Mouse (Mus musculus) stomach, embryonic 14.5 days (tissue): ENCODE measurements around the gene Slc45a2. TPM values are rescaled to one million over a fixed set of nuclear protein-coding genes. Genes with fewer than 3 reads are reported as not detected.

Experiments used
- ATAC-seq: fragments of 200-750 bp; cut with Nextera tagmentation; 2 replicates; pipeline ENCODE4 v1.8.0; 2017; ENCODE audit warnings: low read depth, moderate TSS enrichment; ENCODE audit not compliant: insufficient number of reproducible peaks, insufficient read depth, low FRiP score
- H3K27ac ChIP-seq: fragments of 300-500 bp; sonication (generic); 2 replicates; pipeline ENCODE4 v1.5.1; 2014; ENCODE audit warnings: mild to moderate bottlenecking, low read length, moderate library complexity, mixed read lengths
- H3K27me3 ChIP-seq: fragments of 300-500 bp; sonication (generic); 2 replicates; pipeline ENCODE4 v1.6.1; 2014; ENCODE audit warnings: low read length, control low read depth, mixed read lengths; ENCODE audit not compliant: control insufficient read depth, insufficient read depth
- H3K36me3 ChIP-seq: fragments of 300-500 bp; sonication (generic); 2 replicates; pipeline ENCODE4 v1.6.1; 2014; ENCODE audit warnings: mild to moderate bottlenecking, control low read depth, low read length, moderate library complexity, mixed read lengths; ENCODE audit not compliant: control insufficient read depth, insufficient read depth
- H3K4me1 ChIP-seq: fragments of 300-500 bp; sonication (generic); 2 replicates; pipeline ENCODE4 v1.6.1; 2014; ENCODE audit warnings: low read length, control low read depth, mixed read lengths; ENCODE audit not compliant: control insufficient read depth, insufficient read depth
- H3K4me2 ChIP-seq: fragments of 300-500 bp; sonication (generic); replicated peaks from 2 replicates; pipeline ENCODE4 v1.6.1; 2014; ENCODE audit warnings: low read depth, low read length, control low read depth
- H3K4me3 ChIP-seq: fragments of 300-500 bp; sonication (generic); 2 replicates; pipeline ENCODE4 v1.5.1; 2014; ENCODE audit warnings: low read depth, low read length, control low read depth
- H3K9ac ChIP-seq: fragments of 300-500 bp; sonication (generic); replicated peaks from 2 replicates; pipeline ENCODE4 v1.6.1; 2014; ENCODE audit warnings: low read depth, mild to moderate bottlenecking, control low read depth, low read length, moderate library complexity, mixed read lengths
- H3K9me3 ChIP-seq: fragments of 300-500 bp; sonication (generic); 2 replicates; pipeline ENCODE4 v1.6.1; 2016; ENCODE audit warnings: low read depth, low read length, control low read depth; ENCODE audit not compliant: control insufficient read depth
- WGBS: fragments of 180-500 bp; shearing (Covaris S2); extraction: QIAGEN DNeasy Blood & Tissue Kit; methylation state at CpG from one replicate; pipeline ENCODE4 v1.1.7; 2014; 5-methylcytosine and 5-hydroxymethylcytosine counted together
- polyA plus RNA-seq: library from polyadenylated mRNA; unstranded; fragments of >200 nt; fragmentation: Nextera tagmentation; extraction: Ambion mirVana; gene quantifications from 2 replicates; pipeline ENCODE4 v1.2.1, GENCODE M21; 2014

Gene Slc45a2
- polyA plus RNA-seq, 1 experiment from 2014 or later: not detected

GRCm38 (mm10) chr15:11026801-11027561 is 26.5 kb downstream of the Slc45a2 start:
- no peak overlapping the region for H3K4me3 ChIP-seq
- no peaks in the 10 kb centered on the region for H3K9me3 ChIP-seq
- H3K4me2 ChIP-seq: no peak overlapping the region
- ATAC-seq: no peak
- no peak overlapping the region for H3K27ac ChIP-seq
- no peaks in the 10 kb centered on the region for H3K4me1 ChIP-seq
- H3K36me3 ChIP-seq: no peaks in the 10 kb centered on the region
- WGBS: 61% methylated on average over 4 of the region's 4 CpGs
- no peak overlapping the region for H3K9ac ChIP-seq
- H3K27me3 ChIP-seq: no peaks in the 10 kb centered on the region

- Histone ChIP-seq H3K27ac (no peak overlapping the region), H3K4me3 (no peak overlapping the region), H3K36me3 (no peaks in the 10 kb centered on the region), H3K9ac (no peak overlapping the region), H3K4me2 (no peak overlapping the region), H3K4me1 (no peaks in the 10 kb centered on the region), H3K9me3 (no peaks in the 10 kb centered on the region), H3K27me3 (peaks cover 6% of the 10 kb centered on the region; the same call in 1 of the 2 replicates)
- 74% methylated on average over 3 of the region's 3 CpGs for WGBS
- no peak for ATAC-seq
Observed at GRCm38 (mm10) chr15:11030188-11030587, 29.7 kb downstream of the Slc45a2 start.

- Histone ChIP-seq H3K4me1 (peaks cover 15% of the 10 kb centered on the region; the same call in 1 of the 2 replicates), H3K27me3 (peaks cover 37% of the 10 kb centered on the region), H3K27ac (no peak overlapping the region), H3K4me3 (peak overlapping the region; percentile 28), H3K4me2 (peak overlapping the region; percentile 55), H3K36me3 (no peaks in the 10 kb centered on the region), H3K9ac (no peak overlapping the region), H3K9me3 (no peaks in the 10 kb centered on the region)
- no peak for ATAC-seq
- 6% methylated on average over 34 of the region's 34 CpGs for WGBS
Observed at GRCm38 (mm10) chr15:11035947-11036474, 35.5 kb downstream of the Slc45a2 start.

- WGBS: 2% methylated on average over 49 of the region's 49 CpGs
- ATAC-seq: no peak
- no peak overlapping the region for H3K9ac ChIP-seq
Observed at GRCm38 (mm10) chr15:11036535-11037375, 36.2 kb downstream of the Slc45a2 start.

GRCm38 (mm10) chr15:11037376-11037695 is 36.8 kb downstream of the Slc45a2 start:
- H3K9me3 ChIP-seq: no peaks in the 10 kb centered on the region
- H3K4me2 ChIP-seq: peak overlapping the region; percentile 55; the same call in 1 of the 2 replicates
- no peak for ATAC-seq
- H3K9ac ChIP-seq: no peak overlapping the region
- WGBS: 5% methylated on average over 8 of the region's 8 CpGs
- H3K4me3 ChIP-seq: peak overlapping the region; percentile 28; the same call in 1 of the 2 replicates
- H3K4me1 ChIP-seq: peaks cover 15% of the 10 kb centered on the region; the same call in 1 of the 2 replicates
- H3K27me3 ChIP-seq: peaks cover 37% of the 10 kb centered on the region
- no peaks in the 10 kb centered on the region for H3K36me3 ChIP-seq
- H3K27ac ChIP-seq: no peak overlapping the region

More at GRCm38 (mm10) chr15:11036535-11037375, 36.2 kb downstream of the Slc45a2 start:
- Histone ChIP-seq H3K36me3 (no peaks in the 10 kb centered on the region), H3K27me3 (peaks cover 37% of the 10 kb centered on the region), H3K4me3 (peak overlapping the region; percentile 28), H3K4me1 (peaks cover 15% of the 10 kb centered on the region; the same call in 1 of the 2 replicates), H3K9me3 (no peaks in the 10 kb centered on the region), H3K4me2 (peak overlapping the region; percentile 55), H3K27ac (no peak overlapping the region)

- no peak for ATAC-seq
- Histone ChIP-seq H3K27me3 (peaks cover 37% of the 10 kb centered on the region), H3K9me3 (no peaks in the 10 kb centered on the region), H3K27ac (no peak within 1 kb of the TSS), H3K9ac (no peak within 1 kb of the TSS), H3K4me3 (peak within 1 kb of the TSS; percentile 28), H3K4me1 (peaks cover 15% of the 10 kb centered on the region; the same call in 1 of the 2 replicates), H3K4me2 (peak within 1 kb of the TSS; percentile 55), H3K36me3 (no peaks in the 10 kb centered on the region)
- WGBS: 4% methylated on average over 16 of the region's 16 CpGs
Observed at GRCm38 (mm10) chr15:11037711-11038110, 37.2 kb downstream of the Slc45a2 start, which contains the start of gene Rxfp3. Gene Rxfp3 (minus strand): TSS chr15:11037991.

GRCm38 (mm10) chr15:11038476-11038875 is 38.0 kb downstream of the Slc45a2 start:
- H3K9ac ChIP-seq: no peak overlapping the region
- WGBS: 2% methylated on average over 12 of the region's 12 CpGs

GRCm38 (mm10) chr15:11040067-11040466 is 39.5 kb downstream of the Slc45a2 start:
- WGBS: 36% methylated on average over 5 of the region's 5 CpGs
- Histone ChIP-seq H3K9ac (no peak overlapping the region), H3K4me3 (no peak overlapping the region), H3K4me1 (peaks cover 15% of the 10 kb centered on the region; the same call in 1 of the 2 replicates), H3K4me2 (no peak overlapping the region), H3K27me3 (peaks cover 32% of the 10 kb centered on the region), H3K27ac (no peak overlapping the region), H3K36me3 (no peaks in the 10 kb centered on the region), H3K9me3 (no peaks in the 10 kb centered on the region)
- no peak for ATAC-seq

More at GRCm38 (mm10) chr15:11038476-11038875, 38.0 kb downstream of the Slc45a2 start:
- Histone ChIP-seq H3K4me1 (peaks cover 15% of the 10 kb centered on the region; the same call in 1 of the 2 replicates), H3K36me3 (no peaks in the 10 kb centered on the region), H3K4me2 (no peak overlapping the region), H3K27me3 (peaks cover 37% of the 10 kb centered on the region), H3K4me3 (no peak overlapping the region), H3K9me3 (no peaks in the 10 kb centered on the region), H3K27ac (no peak overlapping the region)
- ATAC-seq: no peak
